Mouse (Mus musculus): ENCODE results near the gene Adamts12. TPM values are rescaled to one million over a fixed set of nuclear protein-coding genes. Genes with fewer than 3 reads are reported as not detected.

Adamts12 gene
- polyA plus RNA-seq, 1 experiment from 2014 or later = 4.5 TPM

DNA sequence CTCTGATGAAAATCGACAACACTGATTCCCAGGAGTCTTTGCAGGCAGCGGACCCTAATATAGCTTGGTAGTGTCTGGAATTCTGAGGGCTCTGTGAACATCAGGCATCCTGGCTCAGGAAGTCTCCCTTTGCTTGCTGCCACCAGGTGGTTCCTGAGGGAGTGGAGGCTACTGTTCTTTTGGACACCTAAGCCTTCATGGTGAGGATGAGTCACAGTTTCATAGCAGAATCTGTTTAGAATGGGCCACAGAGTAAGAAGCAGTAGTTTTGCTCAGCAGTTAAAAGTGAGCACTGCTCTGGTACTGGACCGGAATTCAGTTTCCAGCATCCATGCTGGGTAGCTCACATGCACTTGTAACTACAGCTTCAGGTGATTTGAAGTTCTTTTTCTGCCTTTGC is 24.9 kb downstream of the Adamts12 start:
- Histone ChIP-seq H3K9me3 (ENCODE audit: control insufficient read depth, low read length) (no peaks in the 10 kb centered on the region), H3K36me3 (ENCODE audit: control insufficient read depth, insufficient read depth, low read length) (no peaks in the 10 kb centered on the region), H3K27ac (ENCODE audit: low read depth) (no peak overlapping the region), H3K27me3 (replicated peaks; ENCODE audit: control insufficient read depth, insufficient read depth, low read length) (no peaks in the 10 kb centered on the region), H3K4me2 (ENCODE audit: low read length) (no peak overlapping the region), H3K9ac (ENCODE audit: low read length) (no peak overlapping the region), H3K4me3 (ENCODE audit: low read depth, low read length) (no peak overlapping the region), H3K4me1 (replicated peaks; ENCODE audit: control insufficient read depth, insufficient read depth, low read length) (peaks cover 7% of the 10 kb centered on the region; the same call in 1 of the 2 replicates)
- DNase-seq (ENCODE audit: low spot score) (no peak), ATAC-seq (replicated peaks; ENCODE audit: low FRiP score, low TSS enrichment, low read depth) (no peak)
- WGBS = 85% methylated on average over 3 of the region's 3 CpGs

DNA sequence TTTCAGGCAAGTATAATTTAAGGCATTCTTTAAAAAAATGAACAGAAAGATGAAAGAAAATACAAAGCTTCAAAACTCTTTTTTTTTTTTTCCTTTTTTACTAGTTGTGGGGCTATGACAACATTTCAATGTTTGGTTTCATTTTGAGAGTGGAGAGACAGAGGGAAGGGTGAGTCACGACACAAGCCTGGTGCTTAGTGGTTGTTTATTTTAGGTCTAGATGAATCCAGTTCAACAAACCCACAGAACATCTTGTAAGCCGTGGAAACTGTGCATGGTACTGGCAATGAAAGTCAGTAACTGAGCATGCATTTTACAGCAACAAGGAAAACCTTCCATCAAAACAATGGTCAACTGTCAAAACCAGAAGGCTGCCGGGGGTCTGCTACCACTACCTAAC is 31.0 kb downstream of the Adamts12 start:
- Histone ChIP-seq H3K4me3 (ENCODE audit: low read depth, low read length) (no peak overlapping the region), H3K36me3 (ENCODE audit: control insufficient read depth, insufficient read depth, low read length) (no peaks in the 10 kb centered on the region), H3K9ac (ENCODE audit: low read length) (no peak overlapping the region), H3K4me2 (ENCODE audit: low read length) (no peak overlapping the region), H3K27ac (ENCODE audit: low read depth) (no peak overlapping the region), H3K27me3 (replicated peaks; ENCODE audit: control insufficient read depth, insufficient read depth, low read length) (no peaks in the 10 kb centered on the region), H3K9me3 (ENCODE audit: control insufficient read depth, low read length) (no peaks in the 10 kb centered on the region), H3K4me1 (replicated peaks; ENCODE audit: control insufficient read depth, insufficient read depth, low read length) (no peaks in the 10 kb centered on the region)
- WGBS = 23% methylated on average over 3 of the region's 3 CpGs
- ATAC-seq (replicated peaks; ENCODE audit: low FRiP score, low TSS enrichment, low read depth) (no peak), DNase-seq (ENCODE audit: low spot score) (no peak)

DNA sequence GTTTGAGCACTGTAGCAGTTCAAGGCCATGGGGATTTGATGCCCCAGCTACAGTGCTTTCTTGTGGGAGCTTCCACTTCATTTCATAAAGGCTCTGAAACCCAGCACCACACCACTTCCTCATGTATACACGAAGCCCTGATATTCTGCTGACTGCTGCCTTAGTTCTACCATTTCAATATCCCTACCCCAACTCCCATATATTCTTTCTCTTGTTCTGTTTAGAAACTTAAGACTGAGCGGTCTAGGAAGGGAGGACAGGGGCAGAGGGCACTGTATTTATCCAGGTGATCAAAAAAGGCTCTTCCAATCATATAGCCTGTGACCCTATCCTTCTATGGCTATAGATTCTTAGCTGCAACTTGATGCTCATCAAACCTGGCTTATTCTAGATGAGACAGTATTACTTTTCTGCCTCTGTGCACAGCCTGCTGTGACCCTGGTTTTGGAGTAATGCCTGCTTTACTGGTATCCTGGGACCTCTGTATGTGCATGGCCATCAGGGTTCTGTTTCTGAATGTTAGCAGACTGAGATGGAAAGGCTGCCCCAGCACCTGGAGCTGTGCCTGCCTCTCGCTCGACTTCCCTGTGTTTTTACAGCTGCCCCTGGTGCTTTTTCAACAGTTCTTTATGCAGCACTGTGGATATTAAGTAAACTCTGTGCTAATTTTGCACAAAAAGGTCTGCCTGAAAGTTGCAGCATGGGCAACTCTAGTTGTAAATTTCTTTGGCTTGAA is 33.5 kb downstream of the Adamts12 start:
- DNase-seq (ENCODE audit: low spot score) (no peak), ATAC-seq (replicated peaks; ENCODE audit: low FRiP score, low TSS enrichment, low read depth) (no peak)
- WGBS = 54% methylated on average over 4 of the region's 4 CpGs
- Histone ChIP-seq H3K4me1 (replicated peaks; ENCODE audit: control insufficient read depth, insufficient read depth, low read length) (no peaks in the 10 kb centered on the region), H3K9ac (ENCODE audit: low read length) (no peak overlapping the region), H3K27me3 (replicated peaks; ENCODE audit: control insufficient read depth, insufficient read depth, low read length) (no peaks in the 10 kb centered on the region), H3K9me3 (ENCODE audit: control insufficient read depth, low read length) (no peaks in the 10 kb centered on the region), H3K27ac (ENCODE audit: low read depth) (no peak overlapping the region), H3K4me2 (ENCODE audit: low read length) (no peak overlapping the region), H3K36me3 (ENCODE audit: control insufficient read depth, insufficient read depth, low read length) (no peaks in the 10 kb centered on the region), H3K4me3 (ENCODE audit: low read depth, low read length) (no peak overlapping the region)

DNA sequence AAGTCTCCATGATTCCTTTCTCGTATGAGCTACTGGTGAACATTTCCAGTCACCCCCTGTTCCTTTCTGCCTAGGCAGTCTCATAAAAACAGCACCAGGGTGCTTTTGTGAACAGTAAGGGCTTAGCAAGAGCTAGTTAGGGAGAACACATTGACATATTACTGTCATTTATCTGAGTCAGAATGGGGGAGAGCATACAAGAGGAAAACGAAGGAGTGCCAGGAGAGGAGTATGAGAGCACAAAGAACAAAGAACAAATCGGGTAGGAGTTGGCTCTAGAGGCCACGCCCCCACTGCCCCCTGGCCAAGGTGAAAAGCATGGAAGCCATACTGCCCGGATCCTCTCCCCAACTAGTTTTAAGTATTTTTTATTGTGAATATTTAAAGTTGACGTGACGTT is 34.4 kb downstream of the Adamts12 start:
- Histone ChIP-seq H3K9ac (ENCODE audit: low read length) (no peak overlapping the region), H3K4me1 (replicated peaks; ENCODE audit: control insufficient read depth, insufficient read depth, low read length) (no peaks in the 10 kb centered on the region), H3K27me3 (replicated peaks; ENCODE audit: control insufficient read depth, insufficient read depth, low read length) (no peaks in the 10 kb centered on the region), H3K9me3 (ENCODE audit: control insufficient read depth, low read length) (no peaks in the 10 kb centered on the region), H3K4me3 (ENCODE audit: low read depth, low read length) (no peak overlapping the region), H3K36me3 (ENCODE audit: control insufficient read depth, insufficient read depth, low read length) (no peaks in the 10 kb centered on the region), H3K4me2 (ENCODE audit: low read length) (no peak overlapping the region), H3K27ac (ENCODE audit: low read depth) (no peak overlapping the region)
- DNase-seq (ENCODE audit: low spot score) (no peak), ATAC-seq (replicated peaks; ENCODE audit: low FRiP score, low TSS enrichment, low read depth) (no peak)
- WGBS = 73% methylated on average over 7 of the region's 7 CpGs

DNA sequence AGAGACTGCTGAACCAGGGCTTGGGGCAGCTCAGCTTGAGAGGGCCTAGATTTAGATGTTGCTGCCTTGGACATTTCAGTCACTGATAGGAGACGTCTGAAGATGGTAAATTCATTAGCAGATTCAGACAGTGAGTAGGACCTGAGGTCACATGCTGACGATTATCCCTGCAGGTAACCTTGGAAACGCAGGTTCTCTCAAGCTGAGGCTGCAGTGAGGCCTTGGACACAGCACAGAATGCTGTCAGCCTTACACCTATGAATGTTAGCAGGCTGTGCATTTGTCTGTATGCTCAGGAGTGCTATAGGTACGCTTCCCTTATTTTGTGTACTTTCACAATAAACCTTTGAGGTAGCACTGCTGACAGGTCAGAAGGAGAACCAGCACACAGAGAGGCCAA is 36.3 kb downstream of the Adamts12 start:
- H3K9ac ChIP-seq (ENCODE audit: low read length) = no peak overlapping the region
- H3K4me1 ChIP-seq (replicated peaks; ENCODE audit: control insufficient read depth, insufficient read depth, low read length) = no peaks in the 10 kb centered on the region
- H3K36me3 ChIP-seq (ENCODE audit: control insufficient read depth, insufficient read depth, low read length) = no peaks in the 10 kb centered on the region
- H3K4me2 ChIP-seq (ENCODE audit: low read length) = no peak overlapping the region
- no peak overlapping the region for H3K27ac ChIP-seq (ENCODE audit: low read depth)
- WGBS = 76% methylated on average over 4 of the region's 4 CpGs
- DNase-seq (ENCODE audit: low spot score) = no peak
- H3K9me3 ChIP-seq (ENCODE audit: control insufficient read depth, low read length) = no peaks in the 10 kb centered on the region
- ATAC-seq (replicated peaks; ENCODE audit: low FRiP score, low TSS enrichment, low read depth) = no peak
- no peak overlapping the region for H3K4me3 ChIP-seq (ENCODE audit: low read depth, low read length)
- H3K27me3 ChIP-seq (replicated peaks; ENCODE audit: control insufficient read depth, insufficient read depth, low read length) = no peaks in the 10 kb centered on the region

DNA sequence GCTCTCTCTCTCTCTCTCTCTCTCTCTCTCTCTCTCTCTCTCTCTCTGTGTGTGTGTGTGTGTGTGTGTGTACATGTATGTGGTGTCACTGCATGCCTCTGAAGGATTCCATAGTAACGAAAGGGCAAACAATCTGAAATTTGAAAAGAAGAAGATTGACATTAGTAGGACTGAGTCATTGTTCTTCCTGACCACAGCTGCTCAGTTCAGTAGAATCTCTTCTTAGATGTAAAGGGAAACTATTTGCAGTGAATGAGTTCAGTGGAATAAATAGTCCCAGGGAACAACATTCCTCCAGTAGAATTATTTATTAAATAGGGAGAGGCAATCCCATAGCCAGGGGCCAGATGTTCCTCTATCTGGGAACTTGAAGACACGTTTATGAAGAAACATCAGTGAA is 40.5 kb downstream of the Adamts12 start:
- no peak for DNase-seq (ENCODE audit: low spot score)
- ATAC-seq (replicated peaks; ENCODE audit: low FRiP score, low TSS enrichment, low read depth) = no peak
- no peak overlapping the region for H3K4me3 ChIP-seq (ENCODE audit: low read depth, low read length)
- H3K9me3 ChIP-seq (ENCODE audit: control insufficient read depth, low read length) = no peaks in the 10 kb centered on the region
- no peak overlapping the region for H3K9ac ChIP-seq (ENCODE audit: low read length)
- H3K27me3 ChIP-seq (replicated peaks; ENCODE audit: control insufficient read depth, insufficient read depth, low read length) = no peaks in the 10 kb centered on the region
- WGBS = 77% methylated on average over 2 of the region's 2 CpGs
- H3K4me2 ChIP-seq (ENCODE audit: low read length) = no peak overlapping the region
- no peaks in the 10 kb centered on the region for H3K4me1 ChIP-seq (replicated peaks; ENCODE audit: control insufficient read depth, insufficient read depth, low read length)
- no peaks in the 10 kb centered on the region for H3K36me3 ChIP-seq (ENCODE audit: control insufficient read depth, insufficient read depth, low read length)
- no peak overlapping the region for H3K27ac ChIP-seq (ENCODE audit: low read depth)

DNA sequence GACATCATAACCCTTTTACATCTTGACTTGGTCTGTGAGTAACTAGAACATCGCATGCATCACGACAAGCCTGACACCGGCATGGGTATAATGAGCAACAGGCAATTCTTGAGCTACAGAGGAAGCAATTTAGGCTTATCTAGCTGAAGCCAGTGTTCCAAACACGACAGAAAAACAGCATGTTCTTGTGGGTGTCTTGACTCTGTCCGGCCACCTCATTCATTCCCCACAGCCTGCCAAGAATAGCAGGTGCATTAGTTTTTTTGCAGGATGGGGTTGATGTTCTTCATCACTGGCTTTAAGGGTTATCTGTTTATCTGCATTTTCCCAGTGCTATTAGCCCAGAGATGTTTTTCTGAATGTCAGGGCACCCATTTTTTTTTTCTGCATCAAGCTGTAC is 42.8 kb downstream of the Adamts12 start:
- no peak for DNase-seq (ENCODE audit: low spot score)
- no peak for ATAC-seq (replicated peaks; ENCODE audit: low FRiP score, low TSS enrichment, low read depth)
- Histone ChIP-seq H3K36me3 (ENCODE audit: control insufficient read depth, insufficient read depth, low read length) (no peaks in the 10 kb centered on the region), H3K9me3 (ENCODE audit: control insufficient read depth, low read length) (no peaks in the 10 kb centered on the region), H3K27ac (ENCODE audit: low read depth) (no peak overlapping the region), H3K9ac (ENCODE audit: low read length) (no peak overlapping the region), H3K27me3 (replicated peaks; ENCODE audit: control insufficient read depth, insufficient read depth, low read length) (no peaks in the 10 kb centered on the region), H3K4me3 (ENCODE audit: low read depth, low read length) (no peak overlapping the region), H3K4me2 (ENCODE audit: low read length) (no peak overlapping the region), H3K4me1 (replicated peaks; ENCODE audit: control insufficient read depth, insufficient read depth, low read length) (no peaks in the 10 kb centered on the region)
- WGBS = 73% methylated on average over 5 of the region's 5 CpGs

DNA sequence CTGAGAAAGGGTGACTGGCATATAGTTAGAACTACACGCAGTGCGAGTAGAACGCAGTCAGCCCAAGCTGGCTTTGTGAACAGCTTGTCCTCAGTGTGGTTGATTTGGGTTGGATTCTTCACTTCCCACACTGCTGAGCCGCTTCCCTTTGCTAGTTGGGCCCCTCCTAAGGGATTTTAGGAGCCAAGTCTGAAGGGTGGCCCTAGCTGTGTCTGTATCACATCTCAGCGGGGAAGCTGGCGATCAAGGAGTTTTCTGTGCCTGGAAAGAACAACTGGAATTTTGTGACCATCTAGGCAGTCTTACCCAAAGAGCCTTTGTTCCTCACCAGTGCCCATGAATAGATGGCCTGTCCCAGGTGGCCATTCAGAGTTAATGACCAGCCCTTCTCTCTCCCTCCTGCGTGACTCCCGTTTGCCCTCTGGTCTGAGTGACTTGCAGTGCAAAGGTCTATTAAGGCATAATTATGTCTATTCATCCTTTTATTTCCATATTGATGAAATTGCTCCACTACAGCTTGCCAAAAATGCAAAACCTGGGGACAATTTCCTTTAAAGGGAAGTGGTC is 50.1 kb downstream of the Adamts12 start:
- no peak for ATAC-seq (replicated peaks; ENCODE audit: low FRiP score, low TSS enrichment, low read depth)
- no peak overlapping the region for H3K4me3 ChIP-seq (ENCODE audit: low read depth, low read length)
- WGBS = 73% methylated on average over 8 of the region's 8 CpGs
- H3K9ac ChIP-seq (ENCODE audit: low read length) = no peak overlapping the region
- no peaks in the 10 kb centered on the region for H3K27me3 ChIP-seq (replicated peaks; ENCODE audit: control insufficient read depth, insufficient read depth, low read length)
- H3K27ac ChIP-seq (ENCODE audit: low read depth) = no peak overlapping the region
- H3K36me3 ChIP-seq (ENCODE audit: control insufficient read depth, insufficient read depth, low read length) = no peaks in the 10 kb centered on the region
- no peaks in the 10 kb centered on the region for H3K4me1 ChIP-seq (replicated peaks; ENCODE audit: control insufficient read depth, insufficient read depth, low read length)
- no peak for DNase-seq (ENCODE audit: low spot score)
- H3K9me3 ChIP-seq (ENCODE audit: control insufficient read depth, low read length) = no peaks in the 10 kb centered on the region
- no peak overlapping the region for H3K4me2 ChIP-seq (ENCODE audit: low read length)

DNA sequence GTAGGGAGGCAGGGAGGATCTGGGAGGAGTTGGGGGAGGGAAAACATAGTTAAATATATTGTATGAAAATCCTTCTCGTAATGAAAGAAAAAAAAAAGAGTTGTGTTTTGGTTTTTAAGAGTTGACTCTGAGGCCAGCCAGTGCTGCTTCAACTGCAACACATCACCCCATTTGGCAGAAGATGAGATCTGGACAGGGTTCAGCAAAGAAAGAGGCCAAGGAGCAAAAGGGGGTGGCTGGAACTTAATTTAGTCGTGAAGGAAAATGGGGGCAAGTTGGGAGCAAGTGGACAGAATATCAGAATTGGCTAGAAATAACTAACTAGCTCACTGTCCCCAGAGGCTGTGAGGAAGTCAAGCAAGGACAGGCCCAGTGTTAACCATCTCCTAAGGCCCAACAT is 51.7 kb downstream of the Adamts12 start:
- Histone ChIP-seq H3K4me1 (replicated peaks; ENCODE audit: control insufficient read depth, insufficient read depth, low read length) (no peaks in the 10 kb centered on the region), H3K4me2 (ENCODE audit: low read length) (no peak overlapping the region), H3K27me3 (replicated peaks; ENCODE audit: control insufficient read depth, insufficient read depth, low read length) (no peaks in the 10 kb centered on the region), H3K9ac (ENCODE audit: low read length) (no peak overlapping the region), H3K9me3 (ENCODE audit: control insufficient read depth, low read length) (no peaks in the 10 kb centered on the region), H3K4me3 (ENCODE audit: low read depth, low read length) (no peak overlapping the region), H3K36me3 (ENCODE audit: control insufficient read depth, insufficient read depth, low read length) (no peaks in the 10 kb centered on the region), H3K27ac (ENCODE audit: low read depth) (no peak overlapping the region)
- 56% methylated on average over 2 of the region's 2 CpGs for WGBS
- ATAC-seq (replicated peaks; ENCODE audit: low FRiP score, low TSS enrichment, low read depth) = no peak
- DNase-seq (ENCODE audit: low spot score) = no peak

All from intestine, embryonic 14.5 days (tissue).